Mouse (Mus musculus): ENCODE data around the gene Mroh3. TPM values are rescaled to one million over a fixed set of nuclear protein-coding genes. Genes with fewer than 3 reads are reported as not detected.

Mroh3 gene
- polyA plus RNA-seq, 1 experiment from 2014 or later = 0.28 TPM

DNA sequence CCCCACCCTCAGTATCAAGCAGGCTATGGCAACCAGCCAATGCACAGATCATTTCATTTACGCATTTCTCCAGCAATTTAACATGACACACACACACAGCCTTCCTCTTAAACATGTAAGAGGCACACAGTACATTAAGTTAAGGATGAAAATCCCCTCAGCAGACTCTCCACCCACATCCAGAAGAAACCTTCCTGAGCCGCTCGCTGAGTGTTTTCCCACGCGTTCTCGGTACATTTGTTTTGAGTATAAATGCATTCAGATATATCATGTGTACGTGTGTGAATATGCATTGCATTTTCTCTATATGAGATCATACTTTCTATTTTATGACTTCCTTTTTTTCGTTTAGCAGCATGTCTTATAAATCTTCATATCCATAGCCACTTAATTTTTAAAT is 61.3 kb downstream of the Mroh3 start:
- Histone ChIP-seq H3K36me3 (ENCODE audit: control insufficient read depth, insufficient read depth, low read length) (peaks cover 26% of the 10 kb centered on the region), H3K4me2 (ENCODE audit: low read depth, low read length) (no peak overlapping the region), H3K4me1 (ENCODE audit: control insufficient read depth, insufficient read depth, low read length) (no peaks in the 10 kb centered on the region; the same call in 1 of the 2 replicates), H3K4me3 (ENCODE audit: low read length) (no peak overlapping the region), H3K9me3 (ENCODE audit: control insufficient read depth, low read length) (no peaks in the 10 kb centered on the region), H3K27ac (ENCODE audit: low read length) (no peak overlapping the region), H3K9ac (ENCODE audit: low read depth, low read length) (no peak overlapping the region), H3K27me3 (replicated peaks; ENCODE audit: control insufficient read depth, insufficient read depth, low read length) (no peaks in the 10 kb centered on the region)
- WGBS = 65% methylated on average over 8 of the region's 8 CpGs
- no peak for ATAC-seq

DNA sequence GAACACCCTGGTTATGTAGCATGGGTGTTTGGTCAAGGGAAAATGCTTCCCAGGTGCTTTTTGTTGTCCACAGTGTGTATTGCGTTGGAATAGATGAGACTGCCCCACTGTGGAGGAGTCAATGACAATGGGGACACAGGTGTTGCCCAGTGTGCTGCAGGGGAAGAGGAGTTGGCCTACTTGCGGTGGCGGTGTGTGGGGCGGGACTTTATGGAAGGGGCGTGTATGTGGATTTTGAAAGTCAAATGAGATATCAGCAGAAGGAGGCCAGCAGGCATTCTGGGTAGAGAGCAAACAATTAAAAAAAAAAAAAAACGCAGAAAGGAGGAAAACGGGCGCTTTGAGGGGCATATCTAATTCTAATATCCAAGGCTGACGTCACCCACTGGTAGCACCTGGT is 62.9 kb downstream of the Mroh3 start:
- Histone ChIP-seq H3K4me1 (ENCODE audit: control insufficient read depth, insufficient read depth, low read length) (no peaks in the 10 kb centered on the region; the same call in 1 of the 2 replicates), H3K36me3 (ENCODE audit: control insufficient read depth, insufficient read depth, low read length) (peaks cover 22% of the 10 kb centered on the region), H3K9me3 (ENCODE audit: control insufficient read depth, low read length) (no peaks in the 10 kb centered on the region), H3K9ac (ENCODE audit: low read depth, low read length) (no peak overlapping the region), H3K27ac (ENCODE audit: low read length) (no peak overlapping the region), H3K4me3 (ENCODE audit: low read length) (no peak overlapping the region), H3K4me2 (ENCODE audit: low read depth, low read length) (no peak overlapping the region), H3K27me3 (replicated peaks; ENCODE audit: control insufficient read depth, insufficient read depth, low read length) (no peaks in the 10 kb centered on the region)
- 84% methylated on average over 9 of the region's 9 CpGs for whole genome bisulfite sequencing
- 0 out of 2 replicates have a peak, but pooled peaks have one; percentile 36 for ATAC-seq

DNA sequence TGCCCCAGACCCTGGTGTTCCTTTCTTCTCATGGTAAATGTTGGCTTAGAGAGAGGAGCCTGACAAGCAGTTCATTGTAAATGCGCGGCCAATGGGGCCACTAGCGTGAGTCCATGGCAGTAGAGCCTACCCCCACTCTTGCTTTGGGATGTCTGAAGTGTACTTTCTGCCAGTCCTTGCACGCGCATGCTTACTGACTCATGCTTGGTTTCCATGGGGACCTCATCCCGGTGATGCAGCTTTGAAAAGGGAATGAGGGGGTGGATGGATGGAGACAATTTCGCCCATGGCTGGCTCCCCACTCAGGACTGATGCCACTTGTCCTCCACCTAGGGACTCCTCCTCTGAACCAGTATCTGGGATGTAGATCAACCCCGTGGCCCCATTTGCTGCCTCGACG is 69.1 kb downstream of the Mroh3 start:
- no peak overlapping the region for H3K4me3 ChIP-seq (ENCODE audit: low read length)
- H3K27ac ChIP-seq (ENCODE audit: low read length) = no peak overlapping the region
- WGBS = 86% methylated on average over 10 of the region's 10 CpGs

DNA sequence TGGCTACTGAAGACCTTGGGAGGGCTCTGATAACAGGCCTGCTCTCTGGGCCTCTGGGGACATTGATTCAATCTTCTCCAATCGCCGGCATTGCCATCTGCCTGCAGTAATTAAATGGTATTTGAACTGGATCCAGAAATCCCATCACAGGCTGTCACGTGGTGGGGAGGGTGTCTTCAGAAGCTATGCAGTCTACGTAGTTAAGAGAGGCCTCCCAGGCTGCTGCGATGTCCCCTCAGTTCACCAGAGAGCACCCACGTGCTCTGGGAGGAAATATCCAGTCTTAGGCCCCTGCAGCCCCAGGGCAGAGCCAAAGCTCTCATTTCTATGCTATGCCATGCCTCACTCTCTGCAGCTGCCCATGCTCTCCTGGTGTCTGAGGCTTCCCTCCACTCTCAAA is 70.3 kb downstream of the Mroh3 start:
- H3K4me1 ChIP-seq (ENCODE audit: control insufficient read depth, insufficient read depth, low read length) = peaks cover 46% of the 10 kb centered on the region
- no peak overlapping the region for H3K9ac ChIP-seq (ENCODE audit: low read depth, low read length)
- H3K36me3 ChIP-seq (ENCODE audit: control insufficient read depth, insufficient read depth, low read length) = no peaks in the 10 kb centered on the region; the same call in 1 of the 2 replicates
- no peak overlapping the region for H3K27ac ChIP-seq (ENCODE audit: low read length)
- no peaks in the 10 kb centered on the region for H3K9me3 ChIP-seq (ENCODE audit: control insufficient read depth, low read length)
- H3K4me3 ChIP-seq (ENCODE audit: low read length) = no peak overlapping the region
- no peak overlapping the region for H3K4me2 ChIP-seq (ENCODE audit: low read depth, low read length)
- ATAC-seq = peak; percentile 10; the same call in 1 of the 2 replicates
- WGBS = 30% methylated on average over 6 of the region's 6 CpGs
- no peaks in the 10 kb centered on the region for H3K27me3 ChIP-seq (replicated peaks; ENCODE audit: control insufficient read depth, insufficient read depth, low read length)

More for the DNA sequence above, 69.1 kb downstream of the Mroh3 start:
- ATAC-seq = no peak
- Histone ChIP-seq H3K9me3 (ENCODE audit: control insufficient read depth, low read length) (no peaks in the 10 kb centered on the region), H3K4me2 (ENCODE audit: low read depth, low read length) (no peak overlapping the region), H3K36me3 (ENCODE audit: control insufficient read depth, insufficient read depth, low read length) (no peaks in the 10 kb centered on the region; the same call in none of the 2 replicates), H3K27me3 (replicated peaks; ENCODE audit: control insufficient read depth, insufficient read depth, low read length) (no peaks in the 10 kb centered on the region), H3K9ac (ENCODE audit: low read depth, low read length) (no peak overlapping the region), H3K4me1 (ENCODE audit: control insufficient read depth, insufficient read depth, low read length) (peaks cover 34% of the 10 kb centered on the region)

DNA sequence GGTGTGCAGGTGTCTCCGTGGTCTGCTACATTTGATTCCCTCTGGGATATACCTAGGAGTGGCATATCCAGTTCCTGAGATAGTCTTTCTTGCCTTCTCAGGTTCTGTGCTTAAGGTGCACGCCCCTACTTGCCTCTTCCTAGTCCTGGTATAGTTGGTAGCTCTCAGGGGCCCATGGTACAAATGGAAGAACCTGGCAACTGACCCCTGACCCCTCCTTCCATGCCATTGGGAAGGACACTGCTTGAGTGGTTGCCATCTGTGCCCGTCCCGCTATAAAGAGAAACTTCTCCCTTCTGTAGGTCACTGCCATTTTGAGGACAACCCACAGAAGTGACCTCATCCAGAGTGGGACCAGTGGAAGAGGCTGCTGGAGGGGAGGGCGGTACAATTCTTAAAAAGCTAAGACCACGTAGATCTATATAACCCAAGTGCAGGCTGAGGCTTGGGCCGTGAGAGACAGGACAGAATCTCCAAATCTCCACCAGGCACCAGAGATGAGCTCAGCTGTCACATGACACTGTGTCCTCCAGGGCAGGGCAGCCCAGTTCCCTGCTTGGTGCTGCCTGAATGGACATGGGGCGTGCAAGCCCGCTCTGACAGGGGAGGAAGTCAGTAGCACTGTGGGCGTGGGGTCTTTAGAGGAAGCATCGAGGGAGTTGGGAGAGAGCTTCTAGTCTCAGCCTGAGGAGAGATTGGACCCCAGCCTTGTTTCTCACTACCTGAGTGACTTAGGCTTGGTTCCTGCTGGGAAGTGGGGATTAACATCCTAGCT is 71.3 kb downstream of the Mroh3 start:
- Histone ChIP-seq H3K9me3 (ENCODE audit: control insufficient read depth, low read length) (no peaks in the 10 kb centered on the region), H3K27me3 (replicated peaks; ENCODE audit: control insufficient read depth, insufficient read depth, low read length) (no peaks in the 10 kb centered on the region), H3K4me2 (ENCODE audit: low read depth, low read length) (no peak overlapping the region), H3K4me1 (ENCODE audit: control insufficient read depth, insufficient read depth, low read length) (peaks cover 55% of the 10 kb centered on the region), H3K4me3 (ENCODE audit: low read length) (no peak overlapping the region), H3K36me3 (ENCODE audit: control insufficient read depth, insufficient read depth, low read length) (no peaks in the 10 kb centered on the region), H3K9ac (ENCODE audit: low read depth, low read length) (no peak overlapping the region), H3K27ac (ENCODE audit: low read length) (no peak overlapping the region)
- ATAC-seq = no peak
- WGBS = 85% methylated on average over 11 of the region's 11 CpGs

DNA sequence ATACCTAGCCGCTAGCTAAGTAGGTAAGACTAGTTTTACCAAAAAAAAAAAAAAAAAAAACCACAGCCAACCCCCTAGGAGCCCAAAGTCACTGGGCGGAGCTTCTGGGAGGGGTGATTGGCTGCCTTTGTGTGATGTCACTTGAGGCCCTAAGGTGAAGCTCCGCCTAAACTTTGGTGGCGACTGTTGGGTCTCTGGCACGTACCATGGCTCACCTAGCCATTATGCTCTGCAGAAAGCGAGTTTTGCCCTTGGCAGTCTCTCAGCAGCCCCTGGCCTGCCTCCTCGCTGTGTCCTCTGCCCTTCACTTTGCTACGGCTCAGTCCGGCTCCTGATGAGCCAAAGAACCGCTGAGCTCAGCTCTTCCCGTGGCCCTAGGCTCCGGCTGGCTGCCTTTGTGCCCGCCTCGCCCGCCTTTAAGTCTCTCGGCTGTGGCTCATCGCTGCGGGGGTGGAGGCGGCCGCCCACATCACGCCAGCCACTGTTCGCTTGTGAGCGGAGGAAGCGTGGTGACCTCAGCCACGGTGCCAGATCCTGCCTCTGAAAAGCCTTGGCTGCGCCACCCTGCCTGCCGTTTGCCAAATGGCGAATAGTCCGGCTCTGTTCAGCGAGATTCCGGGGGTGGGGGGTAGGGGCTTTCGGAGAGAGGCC is 72.5 kb downstream of the Mroh3 start:
- Histone ChIP-seq H3K27me3 (replicated peaks; ENCODE audit: control insufficient read depth, insufficient read depth, low read length) (no peaks in the 10 kb centered on the region), H3K4me2 (ENCODE audit: low read depth, low read length) (peak overlapping the region; percentile 85), H3K9me3 (ENCODE audit: control insufficient read depth, low read length) (no peaks in the 10 kb centered on the region), H3K27ac (ENCODE audit: low read length) (peak overlapping the region; percentile 80), H3K4me1 (ENCODE audit: control insufficient read depth, insufficient read depth, low read length) (peaks cover 67% of the 10 kb centered on the region), H3K9ac (ENCODE audit: low read depth, low read length) (peak overlapping the region; percentile 80), H3K36me3 (ENCODE audit: control insufficient read depth, insufficient read depth, low read length) (no peaks in the 10 kb centered on the region), H3K4me3 (ENCODE audit: low read length) (peak overlapping the region; percentile 56)
- WGBS = 3% methylated on average over 32 of the region's 32 CpGs
- peak; percentile 54 for ATAC-seq

DNA sequence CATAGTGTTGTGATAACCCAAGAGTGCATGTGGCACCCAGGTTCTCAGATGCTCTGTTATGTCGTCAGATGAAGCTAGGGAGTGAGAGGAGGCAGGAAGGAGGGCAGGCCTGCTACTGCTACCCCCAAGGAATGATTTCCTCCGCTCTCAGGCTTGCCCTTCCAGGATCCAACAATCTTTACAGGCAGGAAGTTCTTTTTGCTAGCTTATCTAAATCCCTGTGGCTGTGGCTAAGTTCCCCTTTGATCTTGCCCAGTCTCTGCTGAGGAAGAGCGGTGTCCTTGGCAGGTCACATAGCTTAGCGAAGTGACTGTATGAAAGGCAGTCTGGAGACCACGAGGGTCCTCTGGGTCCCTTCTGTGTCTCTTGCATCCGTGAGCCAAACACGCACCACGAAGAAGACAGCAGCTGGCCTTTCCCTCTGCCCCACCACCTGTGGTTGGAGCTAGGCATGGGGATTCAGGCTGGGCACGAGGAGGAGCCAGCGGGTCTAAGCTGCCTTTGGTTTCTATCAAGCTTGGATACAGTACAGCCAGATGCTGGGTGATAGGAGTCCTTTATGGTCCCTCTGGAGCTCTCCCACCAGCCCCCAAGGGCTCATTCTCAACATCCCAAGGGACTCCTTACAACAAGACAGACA is 74.3 kb downstream of the Mroh3 start:
- peak overlapping the region; percentile 85 for H3K27ac ChIP-seq (ENCODE audit: low read length)
- H3K4me2 ChIP-seq (ENCODE audit: low read depth, low read length) = no peak overlapping the region
- ATAC-seq = no peak
- H3K27me3 ChIP-seq (replicated peaks; ENCODE audit: control insufficient read depth, insufficient read depth, low read length) = no peaks in the 10 kb centered on the region
- 29% methylated on average over 10 of the region's 10 CpGs for WGBS
- no peaks in the 10 kb centered on the region for H3K9me3 ChIP-seq (ENCODE audit: control insufficient read depth, low read length)
- H3K4me3 ChIP-seq (ENCODE audit: low read length) = no peak overlapping the region
- peak overlapping the region; percentile 41 for H3K9ac ChIP-seq (ENCODE audit: low read depth, low read length)
- H3K4me1 ChIP-seq (ENCODE audit: control insufficient read depth, insufficient read depth, low read length) = peaks cover 82% of the 10 kb centered on the region
- no peaks in the 10 kb centered on the region for H3K36me3 ChIP-seq (ENCODE audit: control insufficient read depth, insufficient read depth, low read length)

DNA sequence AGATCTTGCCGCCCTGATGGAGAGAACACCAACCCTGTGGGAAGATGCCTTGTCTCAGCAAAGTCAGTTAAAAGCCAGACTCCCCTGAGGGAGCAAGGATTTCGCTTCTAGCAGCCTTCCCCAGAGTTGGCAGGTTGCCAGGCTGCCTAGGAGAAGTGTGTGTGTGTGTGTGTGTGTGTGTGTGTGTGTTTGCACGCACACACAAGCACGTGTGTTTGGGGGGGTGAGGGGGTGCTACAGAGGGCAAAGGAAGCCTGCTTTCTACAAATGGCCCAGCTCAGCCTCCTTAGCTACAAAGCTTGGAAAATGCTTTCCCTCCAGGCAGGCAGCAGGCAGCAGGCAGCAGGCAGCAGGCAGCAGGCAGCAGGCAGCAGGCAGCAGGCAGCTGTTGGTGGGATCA is 75.1 kb downstream of the Mroh3 start:
- Histone ChIP-seq H3K4me3 (ENCODE audit: low read length) (no peak overlapping the region), H3K4me2 (ENCODE audit: low read depth, low read length) (peak overlapping the region; percentile 41; the same call in 1 of the 2 replicates), H3K27me3 (replicated peaks; ENCODE audit: control insufficient read depth, insufficient read depth, low read length) (no peaks in the 10 kb centered on the region), H3K9me3 (ENCODE audit: control insufficient read depth, low read length) (no peaks in the 10 kb centered on the region), H3K9ac (ENCODE audit: low read depth, low read length) (peak overlapping the region; percentile 41), H3K36me3 (ENCODE audit: control insufficient read depth, insufficient read depth, low read length) (no peaks in the 10 kb centered on the region), H3K4me1 (ENCODE audit: control insufficient read depth, insufficient read depth, low read length) (peaks cover 86% of the 10 kb centered on the region), H3K27ac (ENCODE audit: low read length) (peak overlapping the region; percentile 85)
- no peak for ATAC-seq
- 2% methylated on average over 4 of the region's 4 CpGs for WGBS

DNA sequence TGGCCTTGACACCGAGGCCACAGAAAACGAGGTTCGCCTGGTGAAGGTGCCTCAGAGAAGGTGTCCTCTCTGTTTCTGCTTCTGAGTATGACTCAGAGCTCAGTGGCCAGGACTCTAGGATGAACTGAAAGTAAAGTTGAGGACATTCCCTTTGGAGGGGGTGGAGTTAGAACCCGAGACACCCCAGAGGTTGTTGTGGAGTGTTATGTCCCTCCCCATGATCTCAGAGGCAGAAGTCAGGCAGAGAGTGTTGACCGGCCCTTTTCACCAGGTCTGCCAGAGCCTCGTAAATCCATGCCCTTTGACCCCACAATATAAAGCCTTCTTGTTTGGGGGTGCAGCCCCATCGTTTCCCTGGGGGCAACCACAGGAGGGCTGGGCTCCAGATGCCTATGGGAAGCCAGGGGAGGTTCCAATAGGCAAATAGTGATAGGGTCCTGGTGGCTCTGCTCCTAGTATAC is 75.5 kb downstream of the Mroh3 start:
- Histone ChIP-seq H3K9ac (ENCODE audit: low read depth, low read length) (peak overlapping the region; percentile 41), H3K4me2 (ENCODE audit: low read depth, low read length) (peak overlapping the region; percentile 41), H3K4me1 (ENCODE audit: control insufficient read depth, insufficient read depth, low read length) (peaks cover 86% of the 10 kb centered on the region), H3K9me3 (ENCODE audit: control insufficient read depth, low read length) (no peaks in the 10 kb centered on the region), H3K4me3 (ENCODE audit: low read length) (peak overlapping the region; percentile 18; the same call in 1 of the 2 replicates), H3K27ac (ENCODE audit: low read length) (peak overlapping the region; percentile 85), H3K36me3 (ENCODE audit: control insufficient read depth, insufficient read depth, low read length) (no peaks in the 10 kb centered on the region), H3K27me3 (replicated peaks; ENCODE audit: control insufficient read depth, insufficient read depth, low read length) (no peaks in the 10 kb centered on the region)
- WGBS = 30% methylated on average over 7 of the region's 7 CpGs
- peak; percentile 16 for ATAC-seq

Data from intestine, embryonic 16.5 days (tissue).